Mouse (Mus musculus) MEL (cell line): Measurements from ENCODE around the gene Vegfb. TPM values are rescaled to one million over a fixed set of nuclear protein-coding genes. Genes with fewer than 3 reads are reported as not detected.

Experiments used
- DNase-seq: peaks from one replicate; pipeline ENCODE4 v3.0.0; 2011; ENCODE audit warnings: low read depth, low spot score
- H3K27ac ChIP-seq: 2 replicates; pipeline ENCODE4 v1.5.1; 2012; ENCODE audit warnings: low read depth, mild to moderate bottlenecking, control low read depth, low read length, moderate library complexity; ENCODE audit not compliant: control insufficient read depth
- H3K27me3 ChIP-seq, 2 experiments: fragments of 150-350 bp in 1 of 2; sonication (generic) in 1 of 2; 2 replicates each; pipeline ENCODE4 v1.6.1; 2012; ENCODE audit warnings: low read length in 2 of 2, mild to moderate bottlenecking in 2 of 2, improper control_type of control experiment in 1 of 2, moderate library complexity in 1 of 2; ENCODE audit not compliant: insufficient read depth in 2 of 2, control insufficient read depth in 1 of 2
- H3K36me3 ChIP-seq, 2 experiments: 2 replicates each; pipeline ENCODE4 v1.6.1; 2012 to 2014; ENCODE audit warnings: low read length in 2 of 2, improper control_type of control experiment in 1 of 2, inconsistent platforms in 1 of 2, mild to moderate bottlenecking in 1 of 2; ENCODE audit not compliant: insufficient read depth in 2 of 2, control insufficient read depth in 1 of 2
- H3K4me1 ChIP-seq, 2 experiments: fragments of 150-350 bp in 1 of 2; sonication (generic) in 1 of 2; 2 replicates each; pipeline ENCODE4 v1.6.1; 2012; ENCODE audit warnings: low read length in 2 of 2, improper control_type of control experiment in 1 of 2, mild to moderate bottlenecking in 1 of 2; ENCODE audit not compliant: insufficient read depth in 2 of 2, control insufficient read depth in 1 of 2
- H3K4me3 ChIP-seq, 2 experiments: fragments of 150-350 bp in 1 of 2; sonication (generic) in 1 of 2; 2 replicates each; pipeline ENCODE4 v1.5.1; 2012; ENCODE audit warnings: low read depth in 2 of 2, low read length in 2 of 2, mild to moderate bottlenecking in 2 of 2, moderate library complexity in 2 of 2, control low read depth in 1 of 2, improper control_type of control experiment in 1 of 2; ENCODE audit not compliant: control insufficient read depth in 1 of 2, insufficient read depth in 1 of 2
- H3K79me2 ChIP-seq: 2 replicates; pipeline ENCODE4 v1.6.1; 2012; ENCODE audit warnings: mild to moderate bottlenecking, low read length, moderate library complexity; ENCODE audit not compliant: control insufficient read depth, poor library complexity, insufficient read depth
- H3K9ac ChIP-seq: 2 replicates; pipeline ENCODE4 v1.6.1; 2012; ENCODE audit warnings: low read depth, mild to moderate bottlenecking, control low read depth, low read length, moderate library complexity; ENCODE audit not compliant: control insufficient read depth, poor library complexity, severe bottlenecking
- H3K9me3 ChIP-seq: fragments of 150-350 bp; sonication (generic); replicated peaks from 2 replicates; pipeline ENCODE4 v1.6.1; 2012; ENCODE audit warnings: mild to moderate bottlenecking, low read length, improper control_type of control experiment, moderate library complexity; ENCODE audit not compliant: insufficient read depth
- CHD1 ChIP-seq: IDR thresholded peaks from 2 replicates; pipeline ENCODE4 v1.6.1; 2012; ENCODE audit warnings: low read depth, mild to moderate bottlenecking, inconsistent platforms, low read length, improper control_type of control experiment
- CHD2 ChIP-seq: IDR thresholded peaks from 2 replicates; pipeline ENCODE4 v1.6.1; 2011; ENCODE audit warnings: low read length, improper control_type of control experiment
- ETS1 ChIP-seq: IDR thresholded peaks from 2 replicates; pipeline ENCODE4 v1.6.1; 2012; ENCODE audit warnings: low read depth, mild to moderate bottlenecking, inconsistent platforms, low read length, improper control_type of control experiment, moderate library complexity
- JUND ChIP-seq: IDR thresholded peaks from 2 replicates; pipeline ENCODE4 v1.6.1; 2011; ENCODE audit warnings: low read depth, mild to moderate bottlenecking, improper control_type of control experiment, low read length
- KAT2A ChIP-seq: conservative IDR thresholded peaks from 2 replicates; pipeline ENCODE4 v1.6.1; 2012; ENCODE audit warnings: low read depth, low read length, improper control_type of control experiment, inconsistent platforms
- MAFK ChIP-seq: IDR thresholded peaks from 2 replicates; pipeline ENCODE4 v1.6.1; 2011; ENCODE audit warnings: low read depth, mild to moderate bottlenecking, low read length, improper control_type of control experiment, borderline replicate concordance
- MXI1 ChIP-seq: IDR thresholded peaks from 2 replicates; pipeline ENCODE4 v1.6.1; 2011; ENCODE audit warnings: mild to moderate bottlenecking, low read depth, low read length, improper control_type of control experiment
- MYC ChIP-seq: IDR thresholded peaks from 2 replicates; pipeline ENCODE4 v1.6.1; 2011; ENCODE audit warnings: low read depth, mild to moderate bottlenecking, low read length, improper control_type of control experiment, moderate library complexity
- NRF1 ChIP-seq: IDR thresholded peaks from 2 replicates; pipeline ENCODE4 v1.6.1; 2014; ENCODE audit warnings: low read depth, mild to moderate bottlenecking, inconsistent platforms, low read length, improper control_type of control experiment, moderate library complexity; ENCODE audit not compliant: poor library complexity, insufficient read depth, severe bottlenecking
- POLR2A ChIP-seq, 2 experiments: IDR thresholded peaks; 2 replicates each; pipeline ENCODE4 v1.6.1; 2011 to 2012; ENCODE audit warnings: low read length in 2 of 2, mild to moderate bottlenecking in 2 of 2, control low read depth in 1 of 2, improper control_type of control experiment in 1 of 2, low read depth in 1 of 2, moderate library complexity in 1 of 2; ENCODE audit not compliant: control insufficient read depth in 1 of 2, insufficient read depth in 1 of 2, poor library complexity in 1 of 2
- POLR2AphosphoS2 ChIP-seq: IDR thresholded peaks from 2 replicates; pipeline ENCODE4 v1.6.1; 2011; ENCODE audit warnings: low read length, improper control_type of control experiment
- RAD21 ChIP-seq: IDR thresholded peaks from 2 replicates; pipeline ENCODE4 v1.6.1; 2011; ENCODE audit warnings: mild to moderate bottlenecking, low read depth, low read length, improper control_type of control experiment
- USF1 ChIP-seq: IDR thresholded peaks from 2 replicates; pipeline ENCODE4 v1.6.1; 2014; ENCODE audit warnings: low read depth, mild to moderate bottlenecking, inconsistent platforms, low read length, improper control_type of control experiment, moderate library complexity
- USF2 ChIP-seq, 2 experiments: IDR thresholded peaks; 2 replicates each; pipeline ENCODE4 v1.6.1; 2011 to 2012; ENCODE audit warnings: improper control_type of control experiment in 2 of 2, low read length in 2 of 2, borderline replicate concordance in 1 of 2, inconsistent platforms in 1 of 2, low read depth in 1 of 2, mild to moderate bottlenecking in 1 of 2; ENCODE audit not compliant: insufficient read depth in 1 of 2
- ZC3H11A ChIP-seq: IDR thresholded peaks from 2 replicates; pipeline ENCODE4 v1.6.1; 2012; ENCODE audit warnings: low read depth, mild to moderate bottlenecking, inconsistent platforms, low read length, improper control_type of control experiment
- ZKSCAN1 ChIP-seq: IDR thresholded peaks from 2 replicates; pipeline ENCODE4 v1.6.1; 2012; ENCODE audit warnings: low read depth, mild to moderate bottlenecking, inconsistent platforms, low read length, improper control_type of control experiment, moderate library complexity
- polyA plus RNA-seq, 2 experiments: library from polyadenylated mRNA; stranded (reverse) in 1 of 2; unstranded in 1 of 2; fragments of >175 nt in 1 of 2; fragments of >200 nt in 1 of 2; gene quantifications; 2 replicates each; pipeline versions ENCODE4 v1.2.1 to v1.2.4; 2012; ENCODE audit warnings: low replicate concordance in 2 of 2, low read depth in 1 of 2; ENCODE audit not compliant: insufficient read length in 2 of 2, insufficient read depth in 1 of 2, missing spikeins in 1 of 2
- total RNA-seq: library from RNA; depleted of rRNA; stranded (reverse); fragments of 300-350 nt; gene quantifications from 2 replicates; pipeline ENCODE4 v1.2.3, GENCODE M21; 2012; rRNA removed

Gene Vegfb
- total and polyA plus RNA-seq, 3 experiments, result 11.2 to 67.6 TPM; not detected in 1

DNA sequence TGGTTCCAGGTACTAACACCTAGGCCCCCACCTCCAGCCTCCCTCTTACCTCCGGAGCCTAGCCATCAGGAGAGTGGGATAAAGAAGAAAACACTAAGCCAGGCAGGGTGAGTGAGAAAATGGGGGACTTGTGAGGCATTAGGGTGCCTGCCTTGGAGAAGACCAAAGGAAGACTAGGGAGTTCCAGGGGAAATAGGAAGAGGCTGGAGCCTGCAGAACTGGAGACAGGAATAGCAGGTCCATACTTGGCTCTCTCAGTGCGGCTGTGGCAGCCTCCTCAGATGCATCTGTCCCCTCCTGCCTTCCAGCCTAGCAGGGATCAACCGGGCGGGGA, 54.4 kb downstream of the Vegfb start:
- Histone ChIP-seq H3K79me2 (no peaks in the 10 kb centered on the region), H3K27me3 (no peaks in the 10 kb centered on the region), H3K4me3 (no peak overlapping the region)
- TF ChIP-seq RAD21 (no peak), USF1 (no peak), ETS1 (no peak), JUND (no peak), CHD2 (no peak), MYC (no peak), USF2 (IDR thresholded peaks at IDR 0.05; ENCODE audit: borderline replicate concordance in 1 of 2, insufficient read depth in 1 of 2, low read depth in 1 of 2, low read length in 2 of 2) (no peak), MAFK (no peak), ZC3H11A (no peak), CHD1 (no peak), KAT2A (no peak), NRF1 (no peak), ZKSCAN1 (no peak), POLR2AphosphoS2 (no peak), POLR2A (IDR thresholded peaks at IDR 0.05; ENCODE audit: control insufficient read depth in 1 of 2, insufficient read depth in 1 of 2, low read depth in 1 of 2, low read length in 2 of 2, poor library complexity in 1 of 2) (no peak), MXI1 (no peak)
- TF ChIP-seq, all 39 proteins: peak for 0
- Histone ChIP-seq H3K4me1 (no peaks in the 10 kb centered on the region), H3K36me3 (no peaks in the 10 kb centered on the region), H3K9me3 (no peaks in the 10 kb centered on the region), H3K9ac (no peak overlapping the region), H3K27ac (no peak overlapping the region)
- DNase-seq, result no peak

Other genes starting within 250 kb of the Vegfb start
- gene Rps6ka4, start 147.0 kb downstream of the Vegfb start, total RNA-seq, result 4.7 and 4.9 TPM in 2 replicates
- 1 to 10 TPM in 1 of 2 experiments, not detected in 1; 7.3 TPM for gene Rps6ka4, start 147.0 kb downstream of the Vegfb start, polyA plus RNA-seq
- gene Ccdc88b, start 129.4 kb downstream of the Vegfb start, total RNA-seq, result 32.4 and 38.7 TPM in 2 replicates
- gene Ccdc88b, start 129.4 kb downstream of the Vegfb start, polyA plus RNA-seq, result 10 to 100 TPM in 1 of 2 experiments, not detected in 1; 59.8 TPM
- gene Trmt112, start 78.0 kb downstream of the Vegfb start, total RNA-seq, result 285 and 294 TPM in 2 replicates
- gene Trmt112, start 78.0 kb downstream of the Vegfb start, polyA plus RNA-seq, result 100 to 1,000 TPM in 1 of 2 experiments, not detected in 1; 319 TPM
- 127 and 130 TPM in 2 replicates for gene Prdx5, start 77.5 kb downstream of the Vegfb start, total RNA-seq
- gene Prdx5, start 77.5 kb downstream of the Vegfb start, polyA plus RNA-seq, result 100 to 1,000 TPM in 1 of 2 experiments, not detected in 1; 246 TPM
- gene Esrra, start 65.8 kb downstream of the Vegfb start, total RNA-seq, result 30.5 and 40.9 TPM in 2 replicates
- 10 to 100 TPM in 1 of 2 experiments, not detected in 1; 32.5 TPM for gene Esrra, start 65.8 kb downstream of the Vegfb start, polyA plus RNA-seq
- gene Catsperz, start 62.3 kb downstream of the Vegfb start, total RNA-seq, result 0.65 TPM in 1 of 2 replicates, not detected in the other
- 1 to 10 TPM in 1 of 2 experiments, not detected in 1; 2.4 TPM for gene Catsperz, start 62.3 kb downstream of the Vegfb start, polyA plus RNA-seq
- gene Kcnk4, start 53.1 kb downstream of the Vegfb start, total RNA-seq, result 0.15 TPM in 1 of 2 replicates, not detected in the other
- 1 to 10 TPM in 1 of 2 experiments, not detected in 1; 1.8 TPM for gene Kcnk4, start 53.1 kb downstream of the Vegfb start, polyA plus RNA-seq
- 37.7 and 51.7 TPM in 2 replicates for gene Bad, start 45.8 kb downstream of the Vegfb start, total RNA-seq
- gene Bad, start 45.8 kb downstream of the Vegfb start, polyA plus RNA-seq, result 10 to 100 TPM in 1 of 2 experiments, not detected in 1; 69.7 TPM
- 21.3 and 27.1 TPM in 2 replicates for gene Gpr137, start 45.2 kb downstream of the Vegfb start, total RNA-seq
- gene Gpr137, start 45.2 kb downstream of the Vegfb start, polyA plus RNA-seq, result 10 to 100 TPM in 1 of 2 experiments, not detected in 1; 35.3 TPM
- gene Ppp1r14b, start 12.7 kb downstream of the Vegfb start, total RNA-seq, result 448 and 467 TPM in 2 replicates
- gene Ppp1r14b, start 12.7 kb downstream of the Vegfb start, polyA plus RNA-seq, result 100 to 1,000 TPM in 1 of 2 experiments, not detected in 1; 349 TPM
- 12.6 and 13.0 TPM in 2 replicates for gene Plcb3, start 11.2 kb downstream of the Vegfb start, total RNA-seq
- gene Plcb3, start 11.2 kb downstream of the Vegfb start, polyA plus RNA-seq, result 10 to 100 TPM in 1 of 2 experiments, not detected in 1; 30.8 TPM
- 51.4 and 53.9 TPM in 2 replicates for gene Fkbp2, start 7.2 kb downstream of the Vegfb start, total RNA-seq
- gene Fkbp2, start 7.2 kb downstream of the Vegfb start, polyA plus RNA-seq, result 100 to 1,000 TPM in 1 of 2 experiments, not detected in 1; 167 TPM
- gene Dnajc4, start 4.9 kb upstream of the Vegfb start, total RNA-seq, result 3.2 and 4.2 TPM in 2 replicates
- gene Dnajc4, start 4.9 kb upstream of the Vegfb start, polyA plus RNA-seq, result 10 to 100 TPM in 1 of 2 experiments, not detected in 1; 12.9 TPM
- 23.8 and 32.1 TPM in 2 replicates for gene Nudt22, start 8.5 kb upstream of the Vegfb start, total RNA-seq
- 10 to 100 TPM in 1 of 2 experiments, not detected in 1; 30.8 TPM for gene Nudt22, start 8.5 kb upstream of the Vegfb start, polyA plus RNA-seq
- 1.2 and 1.8 TPM in 2 replicates for gene Trpt1, start 8.5 kb upstream of the Vegfb start, total RNA-seq
- gene Trpt1, start 8.5 kb upstream of the Vegfb start, polyA plus RNA-seq, result 1 to 10 TPM in 1 of 2 experiments, not detected in 1; 2.3 TPM
- 295 and 329 TPM in 2 replicates for gene Fermt3, start 31.8 kb upstream of the Vegfb start, total RNA-seq
- 100 to 1,000 TPM; 244 to 327 TPM for gene Fermt3, start 31.8 kb upstream of the Vegfb start, polyA plus RNA-seq
- gene Stip1, start 52.3 kb upstream of the Vegfb start, total RNA-seq, result 281 and 284 TPM in 2 replicates
- gene Stip1, start 52.3 kb upstream of the Vegfb start, polyA plus RNA-seq, result 100 to 1,000 TPM; 370 to 430 TPM
- 1.9 and 4.5 TPM in 2 replicates for gene Macrod1, start 69.2 kb upstream of the Vegfb start, total RNA-seq
- gene Macrod1, start 69.2 kb upstream of the Vegfb start, polyA plus RNA-seq, result 10 to 100 TPM in 1 of 2 experiments, not detected in 1; 15.7 TPM
- gene Flrt1, start 118.1 kb upstream of the Vegfb start, total RNA-seq, result 0.03 TPM in 1 of 2 replicates, not detected in the other
- gene Flrt1, start 118.1 kb upstream of the Vegfb start, polyA plus RNA-seq, result not detected
- 103 and 106 TPM in 2 replicates for gene Otub1, start 218.7 kb upstream of the Vegfb start, total RNA-seq
- 100 to 1,000 TPM; 194 to 285 TPM for gene Otub1, start 218.7 kb upstream of the Vegfb start, polyA plus RNA-seq
- gene Cox8a, start 230.0 kb upstream of the Vegfb start, total RNA-seq, result 736 and 745 TPM in 2 replicates
- gene Cox8a, start 230.0 kb upstream of the Vegfb start, polyA plus RNA-seq, result 1,000 to 10,000 TPM in 1 of 2 experiments, not detected in 1; 1,213 TPM